Mouse (Mus musculus): ENCODE measurements around the gene Ythdf1. TPM values are rescaled to one million over a fixed set of nuclear protein-coding genes. Genes with fewer than 3 reads are reported as not detected.

Gene Ythdf1
- polyA plus RNA-seq (2015; fragmentation: Nextera tagmentation; extraction: Ambion mirVana): 16.0 and 27.1 TPM in 2 replicates

- H3K4me3 ChIP-seq (ENCODE audit: low read length): peak within 1 kb of the TSS; percentile 98
- WGBS: under 1% methylated on average over 46 of the region's 56 CpGs
- H3K9me3 ChIP-seq (ENCODE audit: low read length): no peaks in the 10 kb centered on the region
- peak within 1 kb of the TSS; percentile 99 for H3K9ac ChIP-seq (replicated peaks; ENCODE audit: low read length)
- H3K36me3 ChIP-seq (ENCODE audit: insufficient read depth, low read length): peaks cover 19% of the 10 kb centered on the region
- no peaks in the 10 kb centered on the region for H3K27me3 ChIP-seq (ENCODE audit: insufficient read depth, low read length)
- H3K27ac ChIP-seq (ENCODE audit: low read length): peak within 1 kb of the TSS; percentile 69
- peak; percentile 96 for ATAC-seq (ENCODE audit: low FRiP score, low TSS enrichment)
- H3K4me1 ChIP-seq (ENCODE audit: insufficient read depth, low read length): peaks cover 10% of the 10 kb centered on the region; the same call in 1 of the 2 replicates
- peak within 1 kb of the TSS; percentile 65 for H3K4me2 ChIP-seq (replicated peaks; ENCODE audit: low read depth, low read length)
Measured at GRCm38 (mm10) chr2:180920810-180921400, at the start of gene Ythdf1. TSS of gene Ythdf1 (minus strand) at chr2:180920949.

- Histone ChIP-seq H3K27me3 (ENCODE audit: insufficient read depth, low read length) (no peaks in the 10 kb centered on the region), H3K4me1 (ENCODE audit: insufficient read depth, low read length) (peaks cover 11% of the 10 kb centered on the region), H3K27ac (ENCODE audit: low read length) (peak within 1 kb of the TSS; percentile 91), H3K9me3 (ENCODE audit: low read length) (no peaks in the 10 kb centered on the region), H3K4me3 (ENCODE audit: low read length) (peak within 1 kb of the TSS; percentile 73), H3K4me2 (replicated peaks; ENCODE audit: low read depth, low read length) (peak within 1 kb of the TSS; percentile 71), H3K36me3 (ENCODE audit: insufficient read depth, low read length) (peaks cover 21% of the 10 kb centered on the region), H3K9ac (replicated peaks; ENCODE audit: low read length) (peak within 1 kb of the TSS; percentile 94)
- WGBS: under 1% methylated on average over 57 of the region's 57 CpGs
- peak; percentile 95 for ATAC-seq (ENCODE audit: low FRiP score, low TSS enrichment)
Measured at GRCm38 (mm10) chr2:180967010-180967763, 46.4 kb upstream of the Ythdf1 start, which contains the start of gene Arfgap1. TSS of gene Arfgap1 (plus strand) at chr2:180967225.

- Histone ChIP-seq H3K4me2 (replicated peaks; ENCODE audit: low read depth, low read length) (peak overlapping the region; percentile 71), H3K9me3 (ENCODE audit: low read length) (no peaks in the 10 kb centered on the region), H3K4me1 (ENCODE audit: insufficient read depth, low read length) (peaks cover 11% of the 10 kb centered on the region), H3K27me3 (ENCODE audit: insufficient read depth, low read length) (no peaks in the 10 kb centered on the region), H3K27ac (ENCODE audit: low read length) (peak overlapping the region; percentile 91), H3K4me3 (ENCODE audit: low read length) (peak overlapping the region; percentile 73), H3K9ac (replicated peaks; ENCODE audit: low read length) (peak overlapping the region; percentile 94), H3K36me3 (ENCODE audit: insufficient read depth, low read length) (peaks cover 13% of the 10 kb centered on the region)
- WGBS: 9% methylated on average over 14 of the region's 14 CpGs
- no peak for ATAC-seq (ENCODE audit: low FRiP score, low TSS enrichment)
Measured at GRCm38 (mm10) chr2:180966092-180966882, 45.5 kb upstream of the Ythdf1 start.

DNA sequence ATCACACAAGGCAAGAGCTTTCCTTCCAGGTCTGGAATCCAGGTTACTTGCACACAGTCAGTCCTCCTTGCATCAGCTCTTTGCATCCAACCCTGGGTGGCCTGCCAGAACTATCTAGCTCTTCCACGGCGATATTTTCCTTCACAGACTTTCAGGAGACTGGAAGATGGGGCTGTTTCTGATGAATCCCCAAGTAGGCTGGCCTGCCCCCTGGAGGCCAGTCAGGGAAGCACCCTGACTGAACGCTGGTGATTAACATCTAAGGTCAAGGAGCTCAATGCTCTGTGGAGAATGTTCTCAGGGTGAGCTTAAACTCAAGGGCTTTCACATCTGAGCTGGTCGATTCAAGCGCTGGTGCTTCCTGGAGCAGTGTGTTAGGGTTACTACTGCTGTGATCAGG, 43.2 kb upstream of the Ythdf1 start:
- Histone ChIP-seq H3K27me3 (ENCODE audit: insufficient read depth, low read length) (no peaks in the 10 kb centered on the region), H3K4me3 (ENCODE audit: low read length) (no peak overlapping the region), H3K4me2 (replicated peaks; ENCODE audit: low read depth, low read length) (no peak overlapping the region), H3K9me3 (ENCODE audit: low read length) (no peaks in the 10 kb centered on the region), H3K36me3 (ENCODE audit: insufficient read depth, low read length) (peaks cover 2% of the 10 kb centered on the region; the same call in 1 of the 2 replicates), H3K4me1 (ENCODE audit: insufficient read depth, low read length) (peaks cover 11% of the 10 kb centered on the region), H3K27ac (ENCODE audit: low read length) (no peak overlapping the region), H3K9ac (replicated peaks; ENCODE audit: low read length) (no peak overlapping the region)
- no peak for ATAC-seq (ENCODE audit: low FRiP score, low TSS enrichment)
- 3% methylated on average over 5 of the region's 5 CpGs for WGBS

GRCm38 (mm10) chr2:180962616-180963308, 42.0 kb upstream of the Ythdf1 start:
- Histone ChIP-seq H3K27me3 (ENCODE audit: insufficient read depth, low read length) (no peaks in the 10 kb centered on the region), H3K4me1 (ENCODE audit: insufficient read depth, low read length) (peaks cover 4% of the 10 kb centered on the region), H3K36me3 (ENCODE audit: insufficient read depth, low read length) (no peaks in the 10 kb centered on the region), H3K4me3 (ENCODE audit: low read length) (no peak overlapping the region), H3K9ac (replicated peaks; ENCODE audit: low read length) (no peak overlapping the region), H3K27ac (ENCODE audit: low read length) (no peak overlapping the region), H3K4me2 (replicated peaks; ENCODE audit: low read depth, low read length) (no peak overlapping the region), H3K9me3 (ENCODE audit: low read length) (no peaks in the 10 kb centered on the region)
- ATAC-seq (ENCODE audit: low FRiP score, low TSS enrichment): no peak
- 74% methylated on average over 2 of the region's 2 CpGs for WGBS

DNA sequence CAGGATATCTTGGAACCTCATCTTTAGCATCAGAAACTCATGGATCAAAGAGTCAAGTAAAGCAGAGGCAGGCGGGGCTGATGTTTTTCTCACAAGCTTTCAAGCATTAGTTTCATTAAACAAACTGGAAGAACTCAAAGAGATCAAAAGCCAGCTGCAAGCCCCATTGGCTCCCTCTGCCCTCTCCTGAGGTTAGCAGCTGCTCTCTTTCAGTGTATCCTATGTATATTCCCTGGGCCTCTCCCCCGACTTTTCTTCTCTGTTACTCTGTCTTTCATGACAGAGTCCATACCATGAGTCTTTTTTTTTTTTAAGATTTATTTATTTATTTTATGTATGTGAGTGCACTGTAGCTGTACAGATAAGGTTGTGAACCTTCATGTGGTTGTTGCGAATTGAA, 39.4 kb upstream of the Ythdf1 start:
- no peaks in the 10 kb centered on the region for H3K9me3 ChIP-seq (ENCODE audit: low read length)
- no peaks in the 10 kb centered on the region for H3K4me1 ChIP-seq (ENCODE audit: insufficient read depth, low read length)
- H3K27ac ChIP-seq (ENCODE audit: low read length): no peak overlapping the region
- no peak overlapping the region for H3K9ac ChIP-seq (replicated peaks; ENCODE audit: low read length)
- WGBS: 50% methylated on average over 3 of the region's 3 CpGs
- no peaks in the 10 kb centered on the region for H3K36me3 ChIP-seq (ENCODE audit: insufficient read depth, low read length)
- no peak for ATAC-seq (ENCODE audit: low FRiP score, low TSS enrichment)
- 0 out of 2 replicates have a peak, but pooled peaks cover 3% of the 10 kb centered on the region for H3K27me3 ChIP-seq (ENCODE audit: insufficient read depth, low read length)
- H3K4me3 ChIP-seq (ENCODE audit: low read length): no peak overlapping the region
- H3K4me2 ChIP-seq (replicated peaks; ENCODE audit: low read depth, low read length): no peak overlapping the region

GRCm38 (mm10) chr2:180959605-180960004, 38.9 kb upstream of the Ythdf1 start:
- Histone ChIP-seq H3K36me3 (ENCODE audit: insufficient read depth, low read length) (no peaks in the 10 kb centered on the region), H3K4me2 (replicated peaks; ENCODE audit: low read depth, low read length) (no peak overlapping the region), H3K9me3 (ENCODE audit: low read length) (no peaks in the 10 kb centered on the region), H3K27me3 (ENCODE audit: insufficient read depth, low read length) (0 out of 2 replicates have a peak, but pooled peaks cover 3% of the 10 kb centered on the region), H3K9ac (replicated peaks; ENCODE audit: low read length) (no peak overlapping the region), H3K27ac (ENCODE audit: low read length) (no peak overlapping the region), H3K4me3 (ENCODE audit: low read length) (no peak overlapping the region), H3K4me1 (ENCODE audit: insufficient read depth, low read length) (no peaks in the 10 kb centered on the region)
- no peak for ATAC-seq (ENCODE audit: low FRiP score, low TSS enrichment)
- WGBS: 62% methylated on average over 7 of the region's 7 CpGs

GRCm38 (mm10) chr2:180954061-180955047, 33.6 kb upstream of the Ythdf1 start, which contains the start of gene Nkain4:
TSS of gene Nkain4 (minus strand) at chr2:180954699.
- under 1% methylated on average over 50 of the region's 52 CpGs for WGBS
- H3K4me3 ChIP-seq (ENCODE audit: low read length): peak within 1 kb of the TSS; percentile 69
- H3K9ac ChIP-seq (replicated peaks; ENCODE audit: low read length): peak within 1 kb of the TSS; percentile 57
- peaks cover 23% of the 10 kb centered on the region for H3K4me1 ChIP-seq (ENCODE audit: insufficient read depth, low read length)
- no peaks in the 10 kb centered on the region for H3K36me3 ChIP-seq (ENCODE audit: insufficient read depth, low read length)
- peak within 1 kb of the TSS; percentile 93 for H3K4me2 ChIP-seq (replicated peaks; ENCODE audit: low read depth, low read length)
- H3K27me3 ChIP-seq (ENCODE audit: insufficient read depth, low read length): peaks cover 9% of the 10 kb centered on the region
- H3K9me3 ChIP-seq (ENCODE audit: low read length): no peaks in the 10 kb centered on the region
- ATAC-seq (ENCODE audit: low FRiP score, low TSS enrichment): peak; percentile 95
- H3K27ac ChIP-seq (ENCODE audit: low read length): peak within 1 kb of the TSS; percentile 46
